Mouse (Mus musculus): ENCODE measurements at regions not wholly inside any gene's neighbourhood (a gene's known extent, or its start where the extent isn't known, plus 50 kb on each side); places are given as distances from the start of the nearest gene placed in this dataset.

DNA sequence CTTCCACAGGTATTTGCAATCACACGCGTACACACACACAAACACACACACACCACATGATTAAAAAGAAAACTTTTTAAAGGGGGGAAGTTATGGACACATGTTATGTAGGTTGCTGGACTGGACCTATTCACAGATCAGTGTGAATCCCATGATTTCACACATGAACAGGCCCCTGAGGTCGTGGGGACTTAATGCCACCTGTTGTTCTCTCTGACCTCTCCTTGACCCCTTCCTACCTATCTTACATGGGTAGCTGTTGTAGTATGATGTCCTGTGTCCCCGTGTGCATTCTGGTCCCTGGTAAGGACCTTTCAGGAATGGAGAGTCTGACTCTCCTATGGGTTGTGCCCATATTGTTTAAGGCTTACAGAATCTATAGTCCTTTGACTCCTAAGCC is 155.6 kb downstream of the Zfp36l1 start:
- no peak for TF ChIP-seq CTCF (IDR thresholded peaks at IDR 0.05)
- no peak for TF ChIP-seq EP300 (IDR thresholded peaks at IDR 0.05)

Data from lung, postnatal 0 days (tissue).